Mouse (Mus musculus) hindbrain, embryonic 15.5 days (tissue): ENCODE data around the gene Sh3bgrl3. TPM values are rescaled to one million over a fixed set of nuclear protein-coding genes. Genes with fewer than 3 reads are reported as not detected.

Experiments
- ATAC-seq: fragments of 200-750 bp; cut with Nextera tagmentation; 2 replicates; pipeline ENCODE4 v1.8.0; 2017; ENCODE audit warnings: low read depth, moderate number of reproducible peaks, moderate TSS enrichment; ENCODE audit not compliant: low FRiP score
- H3K27ac ChIP-seq: fragments of 300-500 bp; sonication (generic); replicated peaks from 2 replicates; pipeline ENCODE4 v1.5.1; 2015; ENCODE audit warnings: mild to moderate bottlenecking, inconsistent platforms
- H3K27me3 ChIP-seq: fragments of 300-500 bp; sonication (generic); 2 replicates; pipeline ENCODE4 v1.6.1; 2015; ENCODE audit warnings: control low read depth, inconsistent platforms
- H3K36me3 ChIP-seq: fragments of 300-500 bp; sonication (generic); 2 replicates; pipeline ENCODE4 v1.6.1; 2015; ENCODE audit warnings: control low read depth, inconsistent platforms
- H3K4me1 ChIP-seq: fragments of 300-500 bp; sonication (generic); replicated peaks from 2 replicates; pipeline ENCODE4 v1.6.1; 2015; ENCODE audit warnings: control low read depth, inconsistent platforms
- H3K4me2 ChIP-seq: fragments of 300-500 bp; sonication (generic); 2 replicates; pipeline ENCODE4 v1.6.1; 2015; ENCODE audit warnings: moderate library complexity, mild to moderate bottlenecking, inconsistent platforms
- H3K4me3 ChIP-seq: fragments of 300-500 bp; sonication (generic); 2 replicates; pipeline ENCODE4 v1.5.1; 2015; ENCODE audit warnings: mild to moderate bottlenecking, inconsistent platforms
- H3K9ac ChIP-seq: fragments of 300-500 bp; sonication (generic); 2 replicates; pipeline ENCODE4 v1.6.1; 2015; ENCODE audit warnings: inconsistent platforms
- H3K9me3 ChIP-seq: fragments of 300-500 bp; sonication (generic); 2 replicates; pipeline ENCODE4 v1.6.1; 2016; ENCODE audit warnings: control low read depth, inconsistent platforms
- WGBS: fragments of 180-500 bp; shearing (Covaris S2); methylation state at CpG from one replicate; pipeline ENCODE4 v1.1.7; 2015; 5-methylcytosine and 5-hydroxymethylcytosine counted together
- polyA plus RNA-seq: library from polyadenylated mRNA; unstranded; fragments of >200 nt; fragmentation: Nextera tagmentation; extraction: Ambion mirVana; gene quantifications from 2 replicates; pipeline ENCODE4 v1.2.1, GENCODE M21; 2015

Sh3bgrl3 gene
- polyA plus RNA-seq, 1 experiment from 2014 or later, result 442 TPM

DNA sequence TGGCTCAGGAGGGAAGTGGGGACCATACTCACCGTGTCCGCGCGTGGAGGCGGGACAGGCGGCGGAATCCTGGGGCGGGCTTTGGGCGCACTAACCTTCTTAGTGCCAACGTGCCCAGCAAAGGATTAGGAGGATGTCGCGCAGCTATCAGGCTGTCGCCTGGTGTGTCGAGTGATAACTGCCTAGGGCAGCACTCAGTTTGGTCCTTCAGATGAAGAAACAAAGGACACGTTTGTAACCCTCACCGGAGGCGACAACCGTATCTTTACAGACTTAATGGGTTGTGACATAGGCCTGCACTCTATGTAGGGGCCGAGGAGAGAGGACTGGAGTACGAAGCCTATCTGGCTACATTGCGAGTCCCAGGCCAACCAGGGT is 25.9 kb downstream of the Sh3bgrl3 start:
- WGBS, result 3% methylated on average over 21 of the region's 21 CpGs

DNA sequence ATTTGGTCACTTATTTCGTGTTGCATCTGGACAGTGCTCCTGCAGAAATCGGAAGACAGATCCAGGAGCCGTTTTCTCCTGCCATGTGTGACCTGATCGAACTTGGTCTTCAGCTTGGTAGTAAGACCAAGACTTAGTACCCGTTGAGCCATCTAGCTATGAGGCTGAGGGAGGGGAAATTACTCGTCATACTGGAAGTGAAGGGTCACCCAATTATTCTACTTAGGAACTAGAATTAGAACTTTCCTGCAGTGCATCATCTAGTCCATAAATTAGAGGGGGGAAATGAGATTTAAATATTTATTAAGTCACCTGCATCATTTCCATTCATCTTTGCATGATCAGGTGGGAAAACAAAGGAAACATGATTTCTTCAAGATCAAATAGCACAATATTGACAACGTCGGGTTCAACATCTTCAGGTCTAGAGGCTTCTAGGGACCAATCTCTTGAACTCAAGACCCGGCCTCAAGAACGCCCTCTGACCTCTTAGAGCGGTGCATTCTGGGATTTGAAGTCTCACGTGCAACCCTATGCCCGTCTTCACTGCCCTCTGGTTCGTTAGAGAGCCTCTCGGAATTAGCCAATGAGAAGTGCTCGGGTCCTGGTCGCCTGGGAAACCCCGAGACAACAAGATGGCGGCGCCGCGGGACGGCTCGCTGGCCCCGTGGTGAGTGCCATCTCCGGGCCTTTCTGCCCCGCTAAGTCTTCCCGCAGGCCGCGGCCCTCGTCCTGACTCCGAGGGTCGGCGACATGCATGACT is 26.4 kb downstream of the Sh3bgrl3 start, which contains the start of gene Ubxn11:
Ubxn11 (plus strand) TSS at position 592 of the 763 bp plus-strand sequence.
- H3K27ac ChIP-seq, result no peak within 1 kb of the TSS; the same call in 1 of the 2 replicates
- peak within 1 kb of the TSS; percentile 51 for H3K9ac ChIP-seq
- H3K4me3 ChIP-seq, result peak within 1 kb of the TSS; percentile 72
- no peaks in the 10 kb centered on the region for H3K9me3 ChIP-seq
- no peaks in the 10 kb centered on the region for H3K27me3 ChIP-seq
- H3K36me3 ChIP-seq, result no peaks in the 10 kb centered on the region
- WGBS, result 18% methylated on average over 34 of the region's 34 CpGs
- peak; percentile 98 for ATAC-seq
- H3K4me1 ChIP-seq, result peaks cover 7% of the 10 kb centered on the region; the same call in 1 of the 2 replicates
- H3K4me2 ChIP-seq, result peak within 1 kb of the TSS; percentile 63

More for the DNA sequence above, 25.9 kb downstream of the Sh3bgrl3 start:
- Histone ChIP-seq H3K4me2 (peak overlapping the region; percentile 63), H3K4me1 (peaks cover 7% of the 10 kb centered on the region; the same call in 1 of the 2 replicates), H3K4me3 (peak overlapping the region; percentile 72), H3K9me3 (no peaks in the 10 kb centered on the region), H3K36me3 (no peaks in the 10 kb centered on the region), H3K27ac (no peak overlapping the region; the same call in 1 of the 2 replicates), H3K9ac (peak overlapping the region; percentile 51), H3K27me3 (no peaks in the 10 kb centered on the region)
- peak; percentile 82 for ATAC-seq

DNA sequence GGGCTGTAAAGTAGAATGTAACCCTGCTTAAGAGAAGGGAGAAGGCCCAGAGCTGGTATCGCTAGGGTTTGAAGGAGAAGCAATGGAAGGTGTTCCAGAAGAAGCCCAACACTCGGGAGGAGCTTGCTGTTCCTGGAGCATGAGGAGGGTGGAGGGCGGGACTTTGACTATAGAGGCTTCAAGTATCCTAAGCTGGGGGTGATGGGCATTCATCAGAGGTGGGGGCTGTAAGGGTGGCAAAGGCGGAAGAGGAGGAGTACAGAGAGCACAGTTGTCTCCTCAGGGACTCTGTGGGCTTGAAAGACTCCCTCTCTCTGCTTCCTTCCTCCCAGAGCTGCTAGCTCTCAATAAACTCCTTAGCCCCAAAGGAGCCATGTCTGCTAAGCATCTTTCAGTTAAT is 28.3 kb downstream of the Sh3bgrl3 start:
- Histone ChIP-seq H3K4me1 (peaks cover 7% of the 10 kb centered on the region; the same call in 1 of the 2 replicates), H3K36me3 (no peaks in the 10 kb centered on the region), H3K4me2 (no peak overlapping the region), H3K9me3 (no peaks in the 10 kb centered on the region), H3K4me3 (no peak overlapping the region), H3K27me3 (no peaks in the 10 kb centered on the region), H3K9ac (no peak overlapping the region), H3K27ac (no peak overlapping the region)
- WGBS, result 85% methylated on average over 4 of the region's 4 CpGs
- no peak for ATAC-seq

DNA sequence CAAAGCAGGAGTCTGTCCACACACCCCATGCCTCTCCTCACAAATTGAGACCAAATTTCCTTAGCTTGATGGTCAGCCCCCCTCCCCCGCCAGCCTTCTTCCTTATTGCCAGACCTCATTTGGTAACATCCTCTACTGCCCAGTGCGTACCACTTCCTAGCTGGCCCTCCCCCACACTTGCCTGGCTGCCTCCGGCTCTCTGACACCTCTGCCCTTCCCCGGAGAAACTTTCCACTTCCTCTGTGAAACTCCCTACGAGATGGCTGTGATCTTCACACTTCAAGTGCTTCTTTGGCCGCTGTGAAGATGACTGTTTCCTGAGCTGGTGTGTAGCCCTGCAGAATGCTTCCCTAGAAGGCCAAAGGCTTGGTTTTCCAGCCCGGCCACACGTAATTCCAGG is 30.0 kb downstream of the Sh3bgrl3 start:
- no peak overlapping the region for H3K9ac ChIP-seq
- H3K4me2 ChIP-seq, result no peak overlapping the region
- no peaks in the 10 kb centered on the region for H3K36me3 ChIP-seq
- no peaks in the 10 kb centered on the region for H3K9me3 ChIP-seq
- ATAC-seq, result no peak
- peaks cover 7% of the 10 kb centered on the region; the same call in 1 of the 2 replicates for H3K4me1 ChIP-seq
- WGBS, result 80% methylated on average over 8 of the region's 8 CpGs
- no peak overlapping the region for H3K27ac ChIP-seq
- 0 out of 2 replicates have a peak, but pooled peaks cover 2% of the 10 kb centered on the region for H3K27me3 ChIP-seq
- H3K4me3 ChIP-seq, result no peak overlapping the region

DNA sequence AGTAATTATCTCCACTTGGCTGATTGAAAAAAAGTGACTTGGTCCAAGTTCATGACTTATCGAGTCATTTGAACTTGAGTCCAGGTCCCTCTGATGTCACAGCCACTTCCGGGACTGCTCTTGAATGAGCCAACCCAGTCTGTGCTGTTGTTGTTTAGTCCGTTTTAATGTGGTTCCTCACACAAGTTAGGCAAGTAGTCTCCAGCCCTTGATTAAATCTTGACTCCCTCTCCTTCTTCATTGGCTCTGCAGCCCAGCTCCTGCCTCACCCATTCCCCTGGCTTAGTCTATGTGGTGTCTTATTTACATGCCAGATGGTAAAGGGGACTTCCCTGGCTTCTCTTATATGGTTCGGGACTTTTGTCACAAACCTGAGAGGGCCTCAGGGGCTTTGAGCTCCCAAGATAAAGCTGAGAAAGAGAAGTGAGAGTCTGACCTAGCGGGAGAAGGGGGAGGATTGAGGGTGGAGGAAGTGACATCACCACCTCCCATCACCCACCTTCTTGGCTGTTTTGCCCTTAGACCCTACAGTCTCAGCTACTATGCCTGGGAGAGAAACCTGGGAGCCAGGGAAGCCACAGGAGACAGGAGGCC is 31.5 kb downstream of the Sh3bgrl3 start:
- H3K9me3 ChIP-seq, result no peaks in the 10 kb centered on the region
- H3K4me3 ChIP-seq, result no peak overlapping the region
- 80% methylated on average over 5 of the region's 5 CpGs for WGBS
- 0 out of 2 replicates have a peak, but pooled peaks cover 2% of the 10 kb centered on the region for H3K27me3 ChIP-seq
- H3K4me1 ChIP-seq, result no peaks in the 10 kb centered on the region
- H3K27ac ChIP-seq, result no peak overlapping the region
- no peak overlapping the region for H3K9ac ChIP-seq
- no peak overlapping the region for H3K4me2 ChIP-seq
- no peaks in the 10 kb centered on the region for H3K36me3 ChIP-seq
- ATAC-seq, result no peak

DNA sequence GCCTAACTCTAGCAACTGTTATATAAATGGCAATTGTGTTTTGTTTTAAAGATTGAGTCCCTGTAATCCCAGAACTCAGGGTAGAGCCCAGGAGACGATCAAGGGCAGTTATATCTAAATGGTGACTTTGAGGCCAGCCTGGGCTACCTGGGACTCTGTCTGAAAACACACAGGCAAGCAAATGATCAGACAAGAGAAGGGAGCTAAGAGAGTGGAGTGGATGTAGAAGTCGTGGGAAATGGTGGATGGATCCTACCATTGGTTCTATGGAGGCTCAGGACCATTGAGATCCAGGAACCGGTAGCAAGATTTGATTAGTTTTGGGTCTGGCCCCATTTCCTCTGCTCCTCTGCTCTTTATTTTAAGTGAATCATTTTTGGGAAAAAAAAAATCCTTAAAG is 32.5 kb downstream of the Sh3bgrl3 start:
- H3K36me3 ChIP-seq, result no peaks in the 10 kb centered on the region
- 86% methylated on average over 3 of the region's 3 CpGs for WGBS
- H3K27me3 ChIP-seq, result 0 out of 2 replicates have a peak, but pooled peaks cover 2% of the 10 kb centered on the region
- no peak for ATAC-seq
- no peak overlapping the region for H3K9ac ChIP-seq
- H3K4me2 ChIP-seq, result no peak overlapping the region
- no peaks in the 10 kb centered on the region for H3K9me3 ChIP-seq
- no peaks in the 10 kb centered on the region for H3K4me1 ChIP-seq
- H3K4me3 ChIP-seq, result no peak overlapping the region
- H3K27ac ChIP-seq, result no peak overlapping the region

DNA sequence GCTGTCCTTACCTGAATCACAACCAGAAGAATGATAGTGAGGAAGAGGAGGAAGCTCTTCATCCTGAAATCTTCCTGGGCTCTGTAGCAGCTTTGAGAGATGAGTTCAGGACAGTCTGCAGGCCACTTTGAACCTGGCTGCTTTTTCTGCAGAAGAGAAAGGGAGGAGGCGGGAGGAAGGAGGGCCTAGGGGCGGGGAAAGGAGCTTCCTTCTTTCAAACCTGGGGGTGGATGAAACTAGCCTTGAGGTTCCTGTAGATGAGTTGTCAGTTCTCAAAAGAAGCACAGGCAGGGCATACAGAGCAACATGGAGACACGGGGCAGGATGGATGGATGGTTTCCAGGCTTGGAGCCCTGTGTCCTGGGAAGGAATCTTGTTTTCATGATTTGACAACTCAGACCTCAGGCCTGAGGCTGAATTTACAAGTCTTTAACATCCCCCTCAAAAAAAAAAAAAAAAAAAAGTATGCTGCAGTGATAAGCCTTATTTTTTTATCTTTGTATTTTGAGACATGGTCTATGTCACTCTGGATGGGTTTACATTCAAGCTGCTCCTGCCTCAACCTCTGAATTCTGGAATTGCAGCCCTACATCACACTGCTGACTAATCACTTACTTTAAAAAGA is 33.6 kb downstream of the Sh3bgrl3 start, which contains the start of gene Cd52:
Cd52 (minus strand) TSS at position 160 of the 625 bp plus-strand sequence.
- Histone ChIP-seq H3K4me3 (no peak within 1 kb of the TSS), H3K9ac (no peak within 1 kb of the TSS), H3K9me3 (no peaks in the 10 kb centered on the region), H3K27ac (no peak within 1 kb of the TSS), H3K4me2 (no peak within 1 kb of the TSS), H3K36me3 (no peaks in the 10 kb centered on the region), H3K27me3 (0 out of 2 replicates have a peak, but pooled peaks cover 2% of the 10 kb centered on the region), H3K4me1 (no peaks in the 10 kb centered on the region)
- 71% methylated on average over 3 of the region's 3 CpGs for WGBS
- ATAC-seq, result no peak

DNA sequence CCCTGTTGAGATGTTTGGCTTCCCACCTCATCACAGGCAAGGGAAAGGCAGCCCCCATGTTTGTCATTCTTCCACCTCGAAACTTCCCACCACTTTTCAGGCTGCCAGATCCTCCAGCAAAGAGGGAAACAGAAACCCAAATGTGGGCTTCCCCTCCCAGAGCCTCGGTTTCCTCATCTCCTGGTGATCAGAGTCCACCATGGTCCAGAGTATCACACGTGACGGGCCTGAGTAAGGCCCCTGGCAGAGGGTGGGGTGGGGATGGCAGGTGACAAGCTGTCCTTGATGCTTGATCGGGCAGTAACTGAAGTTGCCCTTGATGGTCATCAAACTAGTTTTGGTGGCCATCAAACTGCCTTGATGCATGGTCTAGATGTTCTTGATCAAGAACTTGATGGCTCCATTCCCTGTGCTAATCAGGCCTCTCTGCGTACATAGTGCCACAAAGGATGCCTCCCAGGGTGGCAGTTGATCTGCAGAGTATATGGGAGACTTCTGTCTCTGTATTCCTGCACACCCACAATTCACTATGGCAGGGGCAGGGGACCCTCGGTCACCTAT is 34.5 kb downstream of the Sh3bgrl3 start:
- Histone ChIP-seq H3K4me1 (no peaks in the 10 kb centered on the region), H3K27me3 (0 out of 2 replicates have a peak, but pooled peaks cover 2% of the 10 kb centered on the region), H3K9me3 (no peaks in the 10 kb centered on the region), H3K4me2 (no peak overlapping the region), H3K9ac (no peak overlapping the region), H3K36me3 (no peaks in the 10 kb centered on the region), H3K27ac (no peak overlapping the region), H3K4me3 (no peak overlapping the region)
- 87% methylated on average over 7 of the region's 7 CpGs for WGBS
- no peak for ATAC-seq

DNA sequence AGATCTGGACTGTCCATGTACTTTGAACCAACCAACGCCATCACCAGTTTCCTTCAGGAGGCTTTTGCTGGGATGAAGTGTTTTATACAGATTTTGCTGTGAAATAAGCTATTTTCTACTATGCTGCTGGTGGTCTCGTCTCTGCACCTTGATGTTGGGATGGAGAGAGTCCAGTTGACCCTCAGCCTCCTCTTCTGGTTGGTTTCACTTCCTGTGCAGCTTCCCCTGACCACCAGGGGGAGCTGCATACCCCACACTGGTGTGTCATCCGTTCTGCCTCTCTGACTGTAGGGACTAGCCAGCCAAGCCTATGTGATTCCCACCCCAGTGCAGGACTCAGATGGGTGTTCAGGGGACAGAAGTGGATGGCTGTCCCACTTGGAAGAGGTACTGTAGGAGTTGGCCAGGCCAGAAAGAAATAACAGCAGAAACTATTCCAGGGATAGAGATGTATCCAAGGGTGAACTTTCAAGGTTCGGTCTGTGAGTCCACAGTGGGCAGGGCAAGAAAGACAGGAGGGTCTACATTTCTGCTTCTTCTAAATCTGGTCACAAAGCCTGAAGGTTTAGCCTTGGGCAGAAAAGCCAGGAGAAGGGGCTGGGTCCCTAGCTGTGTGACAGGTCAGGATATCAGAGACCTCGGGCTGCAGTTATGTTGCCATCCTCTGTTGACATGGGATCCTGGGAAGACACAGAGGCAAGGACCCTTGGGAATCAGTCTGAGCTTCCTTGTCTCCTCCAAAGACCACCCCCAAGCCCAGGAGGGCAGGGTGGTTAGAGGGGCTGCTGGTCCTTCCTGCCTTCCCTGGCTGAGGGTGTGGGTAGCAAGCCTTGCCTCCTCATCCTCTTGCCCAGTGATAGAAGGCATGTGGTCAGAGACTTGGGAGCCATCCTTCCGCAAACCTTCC is 36.0 kb downstream of the Sh3bgrl3 start:
- H3K27me3 ChIP-seq, result 0 out of 2 replicates have a peak, but pooled peaks cover 2% of the 10 kb centered on the region
- no peak overlapping the region for H3K4me3 ChIP-seq
- no peaks in the 10 kb centered on the region for H3K36me3 ChIP-seq
- no peak overlapping the region for H3K4me2 ChIP-seq
- H3K9ac ChIP-seq, result no peak overlapping the region
- WGBS, result 73% methylated on average over 6 of the region's 6 CpGs
- H3K27ac ChIP-seq, result no peak overlapping the region
- no peaks in the 10 kb centered on the region for H3K9me3 ChIP-seq
- ATAC-seq, result no peak
- H3K4me1 ChIP-seq, result no peaks in the 10 kb centered on the region

DNA sequence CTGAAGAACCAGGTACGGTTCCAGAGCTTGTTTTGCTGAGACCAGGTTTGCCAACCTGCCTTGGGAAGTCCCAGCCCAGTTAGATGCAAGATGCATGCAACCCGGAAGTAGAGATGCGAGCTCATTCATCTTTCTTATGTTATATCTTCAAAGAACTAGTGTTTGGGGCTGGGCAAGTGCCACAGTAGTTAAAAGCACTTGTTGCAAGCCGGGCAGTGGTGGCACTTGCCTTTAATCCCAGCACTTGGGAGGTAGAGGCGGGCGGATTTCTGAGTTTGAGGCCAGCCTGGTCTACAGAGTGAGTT is 37.4 kb downstream of the Sh3bgrl3 start:
- no peaks in the 10 kb centered on the region for H3K9me3 ChIP-seq
- ATAC-seq, result no peak
- no peak overlapping the region for H3K4me3 ChIP-seq
- no peaks in the 10 kb centered on the region for H3K4me1 ChIP-seq
- 0 out of 2 replicates have a peak, but pooled peaks cover 2% of the 10 kb centered on the region for H3K27me3 ChIP-seq
- H3K27ac ChIP-seq, result no peak overlapping the region
- no peak overlapping the region for H3K9ac ChIP-seq
- WGBS, result 87% methylated on average over 6 of the region's 6 CpGs
- H3K36me3 ChIP-seq, result no peaks in the 10 kb centered on the region
- H3K4me2 ChIP-seq, result no peak overlapping the region

DNA sequence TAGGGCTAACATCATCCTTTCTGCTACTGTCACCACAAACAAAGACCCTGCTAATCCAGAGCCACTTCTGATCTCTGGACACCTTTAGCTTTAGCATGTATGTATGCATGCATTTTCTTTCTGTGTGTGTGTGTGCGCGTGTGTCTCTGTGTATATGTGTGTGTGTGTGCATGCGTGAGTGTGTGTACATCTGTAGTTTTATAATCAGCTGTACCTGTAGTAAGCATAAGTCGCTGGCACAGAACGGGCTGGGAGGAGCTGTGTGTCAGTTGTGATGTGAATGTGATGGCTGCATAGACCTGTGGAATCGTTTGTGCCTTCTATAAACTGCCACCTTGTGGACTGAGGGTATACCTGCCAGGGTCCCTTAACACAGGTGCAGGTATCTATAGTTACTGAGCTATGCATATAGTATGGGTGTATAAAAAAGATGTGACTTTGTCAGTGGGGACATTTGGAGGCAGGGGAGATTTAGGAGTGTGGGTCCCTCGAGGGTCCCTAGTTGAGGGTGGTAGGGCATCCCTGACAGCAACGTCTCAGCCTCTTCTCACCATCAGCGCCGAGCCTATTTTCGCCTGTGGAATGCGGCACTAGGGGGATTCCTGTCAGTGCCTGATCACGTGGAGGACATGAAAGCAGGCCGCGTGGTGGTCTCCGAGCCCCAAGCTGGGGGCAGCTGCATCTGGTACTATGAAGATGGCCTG is 37.9 kb downstream of the Sh3bgrl3 start:
- Histone ChIP-seq H3K9ac (no peak overlapping the region), H3K27me3 (0 out of 2 replicates have a peak, but pooled peaks cover 2% of the 10 kb centered on the region), H3K9me3 (no peaks in the 10 kb centered on the region), H3K4me1 (no peaks in the 10 kb centered on the region), H3K36me3 (no peaks in the 10 kb centered on the region), H3K4me2 (no peak overlapping the region), H3K27ac (no peak overlapping the region), H3K4me3 (no peak overlapping the region)
- no peak for ATAC-seq
- 84% methylated on average over 16 of the region's 16 CpGs for WGBS
